Mouse (Mus musculus) T-cell, adult 2 months (primary cell): Measurements from ENCODE around the gene Atp6v0b.

Source experiments
- DNase-seq: peaks from one replicate; pipeline ENCODE4 v3.0.0; 2022; ENCODE audit warnings: low spot score

Gene Atp6v0b

GRCm38 (mm10) chr4:117908834-117909453, 21.8 kb upstream of the Atp6v0b start:
- no peak for DNase-seq

- no peak for DNase-seq
These were observed 19.1 kb upstream of the Atp6v0b start for GRCm38 (mm10) chr4:117906196-117906595.

GRCm38 (mm10) chr4:117904761-117905160, 17.6 kb upstream of the Atp6v0b start:
- no peak for DNase-seq

GRCm38 (mm10) chr4:117904094-117904493, 17.0 kb upstream of the Atp6v0b start:
- DNase-seq: no peak

GRCm38 (mm10) chr4:117898111-117898510, 11.0 kb upstream of the Atp6v0b start:
- no peak for DNase-seq

- no peak for DNase-seq
These were observed 8.9 kb upstream of the Atp6v0b start for GRCm38 (mm10) chr4:117896031-117896430.

- DNase-seq: no peak
These were observed 8.2 kb upstream of the Atp6v0b start for GRCm38 (mm10) chr4:117895339-117895738.

GRCm38 (mm10) chr4:117894601-117895000, 7.5 kb upstream of the Atp6v0b start:
- no peak for DNase-seq

GRCm38 (mm10) chr4:117893376-117893775, 6.2 kb upstream of the Atp6v0b start:
- peak; percentile 37 for DNase-seq

- peak; percentile 79 for DNase-seq
These were observed 4.6 kb upstream of the Atp6v0b start, which contains the start of gene Dph2 for GRCm38 (mm10) chr4:117891738-117892161. Gene Dph2, minus strand, starts transcription at chr4:117892032.

- DNase-seq: no peak
These were observed 3.6 kb upstream of the Atp6v0b start for GRCm38 (mm10) chr4:117890750-117891149.

GRCm38 (mm10) chr4:117890031-117890430, 2.9 kb upstream of the Atp6v0b start:
- DNase-seq: no peak

- DNase-seq: no peak
These were observed 2.3 kb upstream of the Atp6v0b start for GRCm38 (mm10) chr4:117889471-117889870.

- no peak for DNase-seq
These were observed 787 bp upstream of the Atp6v0b start for GRCm38 (mm10) chr4:117887920-117888319.

GRCm38 (mm10) chr4:117886644-117887043, 489 bp downstream of the Atp6v0b start:
- DNase-seq: no peak

GRCm38 (mm10) chr4:117885994-117886393, 1.1 kb downstream of the Atp6v0b start:
- no peak for DNase-seq

- no peak for DNase-seq
These were observed 2.0 kb downstream of the Atp6v0b start for GRCm38 (mm10) chr4:117885093-117885492.

- DNase-seq: no peak
These were observed 3.0 kb downstream of the Atp6v0b start for GRCm38 (mm10) chr4:117884146-117884545.

GRCm38 (mm10) chr4:117882701-117883691, 4.1 kb downstream of the Atp6v0b start, which contains the start of gene B4galt2:
Gene B4galt2, minus strand, starts transcription at chr4:117883487.
- peak; percentile 6 for DNase-seq

- DNase-seq: no peak
These were observed 8.4 kb downstream of the Atp6v0b start for GRCm38 (mm10) chr4:117878703-117879102.

- peak; percentile 52 for DNase-seq
These were observed 8.8 kb downstream of the Atp6v0b start for GRCm38 (mm10) chr4:117878301-117878700.

GRCm38 (mm10) chr4:117873615-117874014, 13.5 kb downstream of the Atp6v0b start:
- DNase-seq: no peak

- DNase-seq: no peak
These were observed 14.7 kb downstream of the Atp6v0b start, which contains the start of gene Ccdc24 for GRCm38 (mm10) chr4:117872471-117872886. Gene Ccdc24, minus strand, starts transcription at chr4:117872557.
